Mouse (Mus musculus) brain, adult 2 months (tissue): ENCODE results near the gene Pde2a.
"Not testable (repeated sequence)": the region's sequence is repeated elsewhere in the genome, so short reads cannot be mapped to it uniquely, and the experiment has no call there.

ENCODE experiments used
- DNase-seq: peaks from one replicate; pipeline ENCODE4 v3.0.0; 2011; ENCODE audit warnings: low read depth, low spot score

The Pde2a gene

GRCm38 (mm10) chr7:101513655-101514054 is 92.2 kb downstream of the Pde2a start:
- DNase-seq = peak; percentile 76

- DNase-seq = no peak
Measured at GRCm38 (mm10) chr7:101514768-101515167, 93.3 kb downstream of the Pde2a start.

- DNase-seq = peak; percentile 74
Measured at GRCm38 (mm10) chr7:101515295-101515694, 93.8 kb downstream of the Pde2a start.

GRCm38 (mm10) chr7:101516460-101516859 is 95.0 kb downstream of the Pde2a start:
- DNase-seq = no peak

GRCm38 (mm10) chr7:101521696-101522095 is 100.2 kb downstream of the Pde2a start:
- DNase-seq = peak; percentile 63

GRCm38 (mm10) chr7:101523205-101523604 is 101.7 kb downstream of the Pde2a start:
- peak; percentile 37 for DNase-seq

- no peak for DNase-seq
Measured at GRCm38 (mm10) chr7:101526484-101526883, 105.0 kb downstream of the Pde2a start.

- DNase-seq = no peak
Measured at GRCm38 (mm10) chr7:101534428-101534827, 112.9 kb downstream of the Pde2a start.

- no peak for DNase-seq
Measured at GRCm38 (mm10) chr7:101535102-101535501, 113.6 kb downstream of the Pde2a start.

GRCm38 (mm10) chr7:101535517-101535916 is 114.0 kb downstream of the Pde2a start:
- DNase-seq = peak; percentile 63

GRCm38 (mm10) chr7:101537541-101537940 is 116.0 kb downstream of the Pde2a start:
- peak; percentile 78 for DNase-seq

- peak; percentile 85 for DNase-seq
Measured at GRCm38 (mm10) chr7:101538141-101538933, 116.8 kb downstream of the Pde2a start.

GRCm38 (mm10) chr7:101539774-101540173 is 118.3 kb downstream of the Pde2a start:
- peak; percentile 66 for DNase-seq

- DNase-seq = no peak
Measured at GRCm38 (mm10) chr7:101540684-101541083, 119.2 kb downstream of the Pde2a start.

- peak; percentile 95 for DNase-seq
Measured at GRCm38 (mm10) chr7:101541132-101541531, 119.6 kb downstream of the Pde2a start.

- peak; percentile 79 for DNase-seq
Measured at GRCm38 (mm10) chr7:101541734-101542133, 120.2 kb downstream of the Pde2a start.

GRCm38 (mm10) chr7:101547651-101548050 is 126.2 kb downstream of the Pde2a start:
- DNase-seq = no peak

GRCm38 (mm10) chr7:101549266-101549665 is 127.8 kb downstream of the Pde2a start:
- no peak for DNase-seq

GRCm38 (mm10) chr7:101550686-101551485 is 129.4 kb downstream of the Pde2a start:
- no peak for DNase-seq

GRCm38 (mm10) chr7:101551530-101551929 is 130.0 kb downstream of the Pde2a start:
- no peak for DNase-seq

GRCm38 (mm10) chr7:101555473-101555872 is 134.0 kb downstream of the Pde2a start:
- DNase-seq = not testable (repeated sequence)

- no peak for DNase-seq
Measured at GRCm38 (mm10) chr7:101557391-101557790, 135.9 kb downstream of the Pde2a start.

- DNase-seq = not testable (repeated sequence)
Measured at GRCm38 (mm10) chr7:101559393-101559792, 137.9 kb downstream of the Pde2a start.
